Mouse (Mus musculus) gastrocnemius, postnatal 4 days (tissue): ENCODE measurements at regions not wholly inside any gene's neighbourhood (a gene's known extent, or its start where the extent isn't known, plus 50 kb on each side); places are given as distances from the start of the nearest gene placed in this dataset.
A peak's percentile ranks its signal among the peaks of the same experiment; 100 is the strongest.

Experiments used
- DNase-seq, 2 experiments: peaks; one replicate each; pipeline ENCODE4 v3.0.0; 2021 to 2022; ENCODE audit warnings: low spot score in 2 of 2, mixed read lengths in 2 of 2

DNA sequence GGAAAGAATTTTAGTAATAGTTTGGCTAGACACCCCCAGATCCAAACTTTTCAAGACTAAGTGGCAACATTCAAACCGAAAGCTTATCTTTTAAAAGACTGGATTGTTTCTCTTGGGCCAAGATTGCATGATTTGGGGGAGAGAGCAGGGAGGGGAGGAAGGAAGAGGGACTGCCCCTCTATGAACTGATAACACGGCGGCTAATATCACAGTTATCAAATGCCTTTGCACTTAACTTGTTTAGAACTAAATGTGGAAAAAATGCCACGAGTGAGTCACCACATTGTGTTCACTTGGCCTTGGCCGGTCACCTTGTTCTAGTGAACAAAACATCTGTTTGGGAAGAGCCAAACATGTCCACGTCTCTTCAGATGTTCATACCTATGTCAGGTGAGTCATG, 92.3 kb downstream of the Tes start:
- no peak for DNase-seq

DNA sequence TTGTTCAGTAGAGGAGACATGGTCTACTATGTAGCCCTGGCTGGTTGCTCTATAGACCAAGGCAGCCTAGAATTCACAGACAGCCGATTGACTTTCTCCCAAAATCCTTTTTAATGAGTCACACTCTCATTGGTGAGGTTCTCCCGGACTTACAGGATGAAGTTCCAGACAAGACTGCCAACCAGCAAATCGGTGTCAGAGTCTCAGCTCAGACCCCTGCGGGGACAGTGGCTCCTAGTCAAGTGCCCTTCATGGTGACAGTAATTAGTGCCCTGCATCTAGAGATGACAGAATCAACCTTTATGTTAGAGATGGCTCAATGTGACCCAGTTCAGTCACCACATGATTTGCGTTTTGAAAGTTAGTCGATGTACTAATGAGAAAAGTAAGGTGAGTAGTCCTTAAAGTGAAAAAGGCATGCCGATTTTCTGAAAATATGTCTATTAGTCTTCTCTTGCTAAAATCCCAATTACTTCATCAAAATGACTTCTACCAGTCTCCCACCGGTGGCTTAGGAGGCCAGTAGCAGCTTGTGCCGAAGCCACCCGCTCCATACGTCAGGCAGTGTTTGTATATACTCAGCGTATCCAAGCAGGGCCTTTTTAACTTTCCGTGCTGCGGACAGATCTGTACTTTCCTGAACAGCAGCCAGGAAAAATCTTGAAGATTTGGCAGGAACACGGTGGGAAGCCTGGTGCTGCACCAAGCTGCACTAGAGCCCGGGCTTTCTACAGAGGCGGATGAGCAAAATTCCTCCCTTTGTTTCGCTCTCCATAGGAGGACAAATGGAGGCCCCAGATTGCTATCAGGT, 105.2 kb downstream of the Tes start:
- peak; percentile 29 to 61 for DNase-seq

DNA sequence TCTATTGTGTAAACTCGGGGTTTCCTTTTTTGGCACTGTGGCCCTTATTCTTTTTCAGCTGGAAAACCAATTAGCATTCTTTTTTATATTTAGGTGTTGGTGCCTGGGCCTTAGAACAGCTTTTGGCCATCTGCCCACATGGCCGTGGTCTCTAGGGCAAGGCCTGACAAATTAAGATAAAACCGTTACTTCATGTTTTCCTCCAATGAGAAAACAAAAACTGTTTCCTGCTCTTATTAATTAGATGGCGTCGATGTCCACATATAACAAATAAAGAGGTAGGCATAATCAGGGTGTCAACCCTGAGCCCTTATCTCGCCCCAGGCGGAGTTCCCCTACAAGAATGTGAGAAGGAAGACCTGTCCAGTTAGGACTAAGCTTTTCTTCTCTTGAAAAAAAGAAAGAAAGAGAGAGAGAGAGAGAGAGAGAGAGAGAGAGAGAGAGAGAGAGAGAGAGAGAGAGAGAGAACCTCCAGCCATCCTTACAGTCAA, 105.9 kb downstream of the Tes start:
- DNase-seq = peak; percentile 29 to 54

DNA sequence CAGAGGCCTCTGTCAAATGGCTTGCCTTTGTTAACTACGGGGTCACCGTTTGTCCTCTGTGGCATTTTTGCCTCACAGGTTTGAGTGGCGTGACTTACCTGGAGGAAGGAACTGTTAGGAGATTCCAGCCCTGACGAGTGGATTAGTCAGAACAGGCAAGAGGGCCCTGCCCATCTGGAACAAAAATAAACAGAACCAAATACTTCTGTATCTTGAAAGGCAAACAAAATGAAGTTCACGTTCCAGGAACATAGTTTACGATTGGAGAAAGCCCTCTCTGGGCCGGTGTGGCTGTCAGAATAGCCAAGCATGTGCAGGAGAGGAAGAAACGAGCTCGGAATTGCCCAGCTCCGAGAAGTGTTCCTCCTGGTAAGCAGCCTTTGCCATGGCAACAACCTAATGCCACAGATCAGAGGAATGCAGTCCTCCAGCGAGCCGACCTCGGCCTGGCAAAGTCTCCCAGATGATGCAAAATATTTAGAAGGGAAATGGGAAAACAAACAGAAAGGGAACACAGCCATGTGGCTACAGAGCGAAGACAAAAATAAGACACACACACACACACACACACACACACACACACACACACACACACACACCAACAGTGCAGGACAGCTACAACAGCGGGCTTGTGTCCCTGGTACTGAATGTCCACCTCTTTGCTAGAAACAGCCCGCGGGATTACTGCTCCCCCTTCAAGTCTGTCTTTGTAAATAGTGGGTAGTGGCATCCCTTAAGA, 106.5 kb downstream of the Tes start:
- DNase-seq = peak in 1 of 2 experiments; percentile 19

DNA sequence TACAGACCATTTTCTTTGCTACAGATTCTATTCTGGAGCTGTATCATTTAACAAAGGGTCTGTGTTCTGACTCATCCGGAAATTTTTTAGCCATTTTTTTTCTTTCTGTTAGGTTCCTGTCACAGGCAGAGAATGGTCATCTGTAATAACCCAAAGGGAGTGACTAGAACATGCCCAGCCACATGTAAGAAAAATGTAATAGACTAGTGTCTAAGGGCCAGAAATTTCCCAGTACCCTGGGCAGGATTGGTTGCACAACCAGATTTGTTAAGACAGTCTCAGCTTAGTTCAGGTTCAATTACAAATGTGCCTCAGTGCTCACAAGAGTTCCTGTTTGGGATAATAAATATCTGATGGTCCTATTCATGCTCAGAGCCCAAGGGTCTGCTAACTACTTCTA, 107.1 kb downstream of the Tes start:
- no peak for DNase-seq

DNA sequence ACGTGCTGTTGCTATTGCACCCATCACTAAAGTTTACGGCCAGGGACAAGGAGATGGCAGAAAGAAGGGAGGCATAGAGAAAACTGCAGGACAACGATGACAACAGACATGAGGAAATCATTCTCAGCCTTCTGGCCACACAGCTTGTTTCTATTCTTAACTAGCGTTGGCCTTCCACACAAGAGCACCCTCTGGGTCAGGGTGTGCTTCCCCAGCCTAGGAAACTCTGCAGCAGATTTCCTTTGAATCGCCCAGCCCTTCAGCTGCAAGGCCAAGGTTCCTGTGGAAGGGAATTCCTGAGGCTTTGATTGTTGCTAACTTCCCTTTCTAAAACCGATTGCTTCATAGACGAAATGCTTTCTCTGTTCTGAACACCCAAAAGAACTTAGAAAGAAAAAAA, 103.8 kb upstream of the Cav2 start:
- no peak for DNase-seq

DNA sequence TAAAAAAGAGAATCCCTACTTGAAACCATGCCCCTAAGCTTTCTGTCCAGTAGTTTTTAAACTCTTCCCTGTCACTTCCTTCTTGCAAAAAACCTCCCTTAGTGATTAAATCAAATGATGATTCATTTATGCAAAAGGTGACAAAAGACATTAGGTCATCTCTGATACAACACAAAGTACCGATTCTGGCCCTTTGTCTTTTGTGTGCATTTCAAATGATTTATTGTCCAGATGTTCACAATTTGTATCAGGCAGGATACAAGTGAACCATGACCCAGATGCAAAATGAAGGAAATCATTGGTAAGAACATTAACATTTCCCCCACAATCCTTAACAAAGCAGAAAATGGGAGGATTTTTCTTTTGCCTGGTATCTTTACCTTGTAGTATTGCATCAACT, 101.5 kb upstream of the Cav2 start:
- DNase-seq = no peak

DNA sequence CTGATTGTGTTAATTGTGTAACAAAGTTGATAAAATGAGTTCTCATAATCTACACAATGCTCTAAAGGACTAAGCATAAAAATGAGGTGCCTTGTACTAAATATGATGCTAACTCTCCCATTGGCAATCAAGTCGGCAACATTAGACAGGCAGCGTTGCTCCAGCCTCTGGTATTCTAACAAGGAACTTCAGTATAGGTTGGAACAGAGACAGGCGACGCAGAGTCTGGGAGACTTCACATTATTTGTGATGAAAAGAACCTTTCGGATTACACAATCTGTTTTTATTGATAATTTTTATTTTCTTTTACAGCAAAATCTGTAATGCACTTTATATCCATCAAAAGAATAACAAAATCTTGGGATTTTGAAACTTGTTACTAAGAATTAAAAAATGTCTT, 94.4 kb upstream of the Cav2 start:
- DNase-seq = no peak

DNA sequence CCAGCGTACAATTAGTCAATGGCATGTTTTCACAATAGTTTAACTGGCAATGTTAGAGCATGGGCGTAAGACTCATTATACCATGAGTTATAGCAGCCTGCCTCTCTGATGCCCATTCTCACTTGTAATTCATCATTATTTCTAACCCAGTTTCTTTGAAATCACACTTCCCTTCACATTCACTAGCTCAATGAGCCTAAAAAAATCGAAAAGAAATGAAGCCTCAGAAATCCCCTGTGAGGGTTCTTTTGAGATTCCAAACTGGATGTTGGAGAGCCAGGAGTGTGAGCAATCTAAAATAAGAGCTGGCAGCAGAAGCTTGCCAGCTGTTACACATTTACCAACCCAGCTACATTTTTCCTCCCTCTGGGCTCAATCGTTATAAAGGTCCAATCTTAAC, 93.9 kb upstream of the Cav2 start:
- no peak for DNase-seq

DNA sequence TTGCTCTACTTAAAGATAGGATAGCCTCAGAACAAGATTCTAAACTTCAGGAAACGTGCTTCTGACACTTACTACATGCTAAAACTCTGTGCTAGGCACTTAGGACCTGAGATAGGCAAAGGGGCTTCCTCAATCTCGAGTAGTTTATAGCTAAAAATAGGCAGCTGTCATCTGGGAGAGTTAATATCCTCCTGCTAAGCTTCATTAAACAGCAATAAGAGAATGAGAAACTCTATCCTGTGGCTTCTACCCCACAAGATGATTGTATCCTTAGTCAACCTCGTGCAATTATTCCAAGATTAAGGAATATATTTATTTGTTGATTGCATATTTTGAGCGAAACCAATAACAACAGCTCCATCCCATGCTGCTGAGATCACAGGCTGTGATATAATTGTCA, 85.4 kb upstream of the Cav2 start:
- no peak for DNase-seq

DNA sequence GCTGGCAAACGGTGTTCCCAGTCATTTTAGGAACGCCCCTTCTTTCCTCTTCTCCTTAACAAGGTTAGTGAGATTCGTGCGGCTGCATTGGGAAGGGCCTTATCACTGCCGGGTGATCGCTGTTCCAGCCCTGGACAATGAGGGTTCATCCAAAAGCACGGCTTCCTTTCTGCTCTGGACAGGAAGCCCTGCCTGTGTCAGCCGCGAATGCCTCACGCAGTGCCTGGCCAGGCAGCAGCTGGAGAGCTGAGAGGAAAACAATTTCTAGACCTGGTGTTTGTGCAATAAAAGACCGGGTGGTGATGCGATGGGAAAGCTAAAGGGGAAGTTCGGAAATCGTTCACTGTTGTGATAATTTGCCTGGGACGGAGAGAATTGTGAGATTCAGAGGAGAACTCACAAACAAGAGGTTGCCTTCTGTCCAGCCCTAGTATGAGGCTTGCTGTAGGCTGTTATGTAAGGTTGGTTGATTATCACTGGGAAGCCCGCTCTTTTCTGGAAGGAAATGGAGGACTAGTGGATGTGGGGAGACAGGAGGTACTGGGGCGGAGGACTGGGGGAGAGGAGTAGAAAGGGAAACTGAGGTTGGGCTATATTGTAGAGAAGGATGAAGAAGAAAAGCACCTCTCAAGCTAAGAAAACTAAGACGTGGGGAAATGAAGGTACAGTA, 83.1 kb upstream of the Cav2 start:
- no peak for DNase-seq

DNA sequence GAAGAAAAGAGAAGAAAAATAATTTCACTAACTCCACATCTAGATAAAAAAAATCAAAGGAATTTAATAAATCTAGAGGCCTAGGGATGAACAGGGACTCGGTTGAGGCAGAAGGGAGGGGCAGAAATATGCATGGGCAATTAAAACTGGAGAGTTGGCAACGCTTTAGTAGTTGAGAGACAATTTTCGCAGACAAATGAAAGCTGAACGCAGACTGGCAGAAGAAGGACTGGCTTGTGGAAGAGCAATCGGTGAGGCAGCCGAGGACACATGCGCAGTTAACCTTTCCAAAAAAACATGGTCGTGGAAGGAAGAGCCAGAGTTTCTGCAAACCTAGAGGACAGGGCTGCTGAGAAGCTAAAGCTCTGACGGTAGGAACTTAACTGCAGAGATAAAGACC, 82.1 kb upstream of the Cav2 start:
- DNase-seq = no peak

DNA sequence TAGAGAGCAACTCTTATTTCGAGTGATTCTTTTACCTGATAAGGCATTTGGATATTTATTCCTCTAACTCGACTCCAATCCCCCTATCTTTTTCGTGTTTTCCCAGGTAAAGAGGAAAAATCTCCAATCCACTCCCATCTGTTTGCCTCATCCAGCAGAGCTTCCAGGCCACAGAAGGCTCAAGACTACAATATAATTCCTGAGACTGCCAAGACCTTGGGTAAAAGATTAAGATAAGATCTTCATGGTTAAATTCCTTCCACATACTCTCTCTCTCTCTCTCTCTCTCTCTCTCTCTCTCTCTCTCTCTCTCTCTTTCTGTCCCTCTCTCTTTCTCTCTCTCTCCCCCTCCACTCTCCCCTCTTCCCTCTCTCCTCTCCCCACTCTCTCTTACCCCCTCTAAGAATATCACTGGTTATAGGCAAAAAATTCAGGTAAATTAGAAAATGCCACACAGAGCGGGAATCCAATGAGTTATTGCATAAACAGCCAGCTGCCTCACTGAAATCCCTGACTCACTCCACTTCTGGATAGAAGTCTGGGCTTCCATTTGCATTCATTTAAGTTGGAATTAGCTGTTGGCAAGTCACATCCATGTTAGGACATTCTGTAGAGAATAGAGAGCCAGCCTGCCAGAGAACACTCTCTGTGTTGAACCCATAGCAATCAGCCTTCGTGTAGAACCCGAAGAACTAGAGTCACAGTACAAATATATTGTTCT, 78.9 kb upstream of the Cav2 start:
- DNase-seq = no peak

DNA sequence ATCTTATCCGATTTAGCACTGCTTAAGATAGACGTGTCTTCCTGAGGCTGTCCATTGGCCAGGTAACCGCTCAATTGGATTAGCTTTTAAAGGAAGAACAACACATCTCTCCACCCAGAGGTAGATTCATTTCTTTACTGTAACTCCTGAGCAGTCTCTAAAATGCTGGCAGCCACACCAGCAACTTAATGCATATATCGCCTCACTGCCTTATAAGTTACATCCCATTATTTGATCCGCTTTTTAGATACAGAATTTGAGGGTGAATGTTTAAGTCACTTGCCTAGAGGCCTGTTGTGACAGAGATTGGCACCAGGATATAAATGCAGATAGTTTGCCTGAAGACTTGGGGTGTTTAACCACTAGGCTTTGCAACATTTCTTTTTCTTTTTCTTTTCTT, 77.7 kb upstream of the Cav2 start:
- DNase-seq = no peak

DNA sequence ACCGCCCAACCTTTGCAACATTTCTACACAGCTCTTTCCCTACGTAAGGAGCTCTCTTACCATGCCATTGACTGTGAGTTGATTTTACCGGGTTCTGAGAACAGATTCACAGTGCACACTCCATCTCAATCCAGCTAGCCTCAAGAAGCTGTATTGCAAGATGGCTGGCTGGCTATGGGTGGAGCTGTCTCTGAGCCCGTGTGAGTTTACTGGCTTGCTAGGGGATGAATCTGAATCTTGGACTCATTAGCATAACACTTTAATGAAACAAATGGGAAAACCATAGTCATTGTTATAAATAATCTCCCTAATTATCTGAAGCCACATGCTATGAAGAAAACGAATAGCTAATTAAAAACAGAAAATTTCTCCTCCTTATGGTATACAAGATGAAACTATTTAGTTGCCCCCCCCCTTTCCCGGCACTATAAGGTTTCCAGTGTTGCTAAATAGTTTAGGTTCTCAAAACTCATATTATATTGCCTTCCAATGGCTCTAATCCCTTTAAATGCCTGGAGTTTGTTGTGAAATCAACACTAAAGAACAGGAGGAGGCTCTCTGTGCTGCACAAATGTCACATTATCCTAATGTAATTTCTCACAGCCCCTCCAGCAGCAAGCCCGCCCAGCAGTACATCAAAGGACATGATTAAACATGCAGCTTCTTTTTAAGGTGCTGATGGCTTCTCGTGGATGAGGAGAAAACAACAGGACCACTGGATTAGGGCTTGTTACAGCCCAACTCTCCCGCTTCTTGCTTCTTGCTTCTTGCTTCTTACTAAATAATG, 76.9 kb upstream of the Cav2 start:
- no peak for DNase-seq

DNA sequence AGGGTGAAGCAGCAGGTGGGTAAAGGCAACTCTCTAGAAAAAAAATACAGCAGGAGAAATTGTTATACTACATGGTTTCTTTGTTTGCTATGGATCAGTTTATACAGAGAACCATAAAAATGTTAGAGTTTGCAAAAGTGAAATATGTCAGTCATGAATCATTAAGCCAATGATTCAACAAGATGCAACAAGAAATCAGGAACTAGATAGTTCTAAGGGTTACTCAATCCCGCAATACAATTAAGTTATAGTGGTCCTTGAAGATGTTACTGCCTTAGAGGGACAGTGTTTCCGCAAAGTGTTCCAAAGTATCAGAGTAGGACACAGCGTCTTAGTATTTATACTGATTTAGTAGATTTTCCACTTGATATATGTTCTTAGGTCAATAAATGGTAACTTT, 74.1 kb upstream of the Cav2 start:
- no peak for DNase-seq

DNA sequence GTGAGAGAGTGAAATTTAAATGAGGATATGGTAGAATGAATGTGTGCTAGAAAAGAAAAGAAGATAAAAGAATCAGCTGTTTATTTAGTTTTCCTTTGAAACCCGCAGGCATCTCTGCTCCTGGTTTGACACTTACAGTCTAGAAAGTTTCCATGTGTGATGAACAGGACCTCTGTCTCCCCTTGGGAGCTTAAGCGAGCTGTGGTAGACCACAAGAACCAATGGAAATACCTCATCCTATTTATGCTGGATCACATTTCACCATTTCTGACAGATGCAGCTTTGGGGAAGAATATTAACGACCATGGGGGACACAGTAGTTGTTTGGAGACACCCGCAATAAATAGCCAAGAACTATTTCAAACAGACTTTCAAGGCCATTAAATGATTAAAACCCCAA, 71.2 kb upstream of the Cav2 start:
- no peak for DNase-seq

DNA sequence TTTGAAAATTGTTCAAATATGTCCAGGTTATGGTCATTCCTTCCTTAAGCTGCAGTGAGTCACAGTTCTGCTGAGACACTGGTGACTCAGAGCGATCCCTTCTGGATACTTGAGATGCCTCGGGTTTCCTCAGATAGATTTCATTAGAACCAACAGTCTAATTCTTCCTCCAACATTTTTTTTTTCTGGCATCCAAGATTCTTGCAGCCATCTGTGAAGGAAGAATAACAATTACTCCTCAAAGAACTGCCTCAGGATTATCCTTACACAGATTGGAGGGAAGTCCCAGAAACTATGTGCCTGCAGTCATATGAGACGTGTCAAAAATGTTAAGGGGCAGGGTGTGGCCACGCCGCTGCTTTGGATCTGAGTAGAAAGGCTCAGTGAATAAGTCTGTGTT, 69.6 kb upstream of the Cav2 start:
- DNase-seq = no peak

DNA sequence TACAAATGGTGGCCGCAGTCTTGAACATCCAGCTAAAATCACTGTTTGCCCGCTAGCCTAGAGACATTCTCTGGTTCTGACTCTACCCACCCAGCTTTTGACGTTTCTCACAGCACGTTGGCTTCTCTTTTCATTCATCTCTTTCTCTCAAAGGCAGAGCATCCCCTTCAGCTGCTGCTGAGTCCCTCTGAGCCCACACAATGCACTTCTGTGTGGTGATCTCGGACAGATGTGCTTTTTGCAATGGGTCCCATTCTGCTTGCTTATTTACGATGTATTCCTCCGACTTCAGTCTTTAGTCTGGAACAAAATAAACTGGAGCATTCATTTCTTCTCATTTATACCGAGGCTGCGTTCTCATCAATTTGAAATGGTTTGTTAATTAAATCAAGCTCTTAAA, 66.2 kb upstream of the Cav2 start:
- no peak for DNase-seq

DNA sequence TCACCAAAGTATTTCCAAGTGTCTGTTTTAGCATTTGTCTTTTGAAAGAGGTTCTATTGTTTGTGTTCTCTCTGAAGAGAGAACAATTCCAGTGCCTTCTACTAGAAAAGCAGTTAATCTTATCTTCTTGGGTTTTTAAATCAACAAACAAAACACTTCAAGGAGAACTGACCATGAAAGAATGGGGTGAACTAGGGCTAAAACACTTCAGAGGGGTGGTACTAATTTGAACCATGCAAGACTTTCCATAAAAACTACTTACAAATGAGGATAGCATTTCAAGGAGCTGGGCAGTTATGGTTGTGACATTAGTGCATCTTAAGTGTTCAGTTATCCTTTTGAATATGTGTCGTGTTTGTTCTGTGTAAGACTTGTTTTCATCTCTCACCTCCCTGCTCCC, 64.5 kb upstream of the Cav2 start:
- DNase-seq = no peak

DNA sequence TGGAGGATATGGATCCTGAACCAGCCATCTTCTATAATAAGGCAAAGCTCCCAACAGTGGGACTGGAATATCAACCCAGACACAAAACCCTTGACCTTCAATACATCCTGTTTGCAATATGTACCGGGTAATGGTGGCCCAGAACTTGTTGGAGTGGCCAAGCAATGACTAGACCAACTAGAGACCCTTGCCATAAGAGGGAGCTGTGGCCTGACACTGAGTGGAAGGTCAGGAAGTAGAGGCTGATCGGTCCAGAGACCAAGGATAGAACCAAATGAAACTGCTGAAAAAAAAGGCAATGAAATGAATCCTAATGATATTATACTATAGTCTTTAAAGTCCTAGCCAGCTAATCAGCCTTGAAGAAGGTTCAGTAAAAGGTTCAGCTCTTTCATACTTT, 57.2 kb upstream of the Cav2 start:
- DNase-seq = no peak
